Mouse (Mus musculus) liver, embryonic 14.5 days (tissue): Measurements from ENCODE around the gene Mrap.

Source experiments
- CTCF ChIP-seq: IDR thresholded peaks from 2 replicates; pipeline ENCODE4 v1.5.1; 2016; ENCODE audit warnings: antibody characterized with exemption, low read depth, control low read depth
- EP300 ChIP-seq: IDR thresholded peaks from 2 replicates; pipeline ENCODE4 v1.6.1; 2016; ENCODE audit warnings: antibody characterized with exemption, low read depth

DNA sequence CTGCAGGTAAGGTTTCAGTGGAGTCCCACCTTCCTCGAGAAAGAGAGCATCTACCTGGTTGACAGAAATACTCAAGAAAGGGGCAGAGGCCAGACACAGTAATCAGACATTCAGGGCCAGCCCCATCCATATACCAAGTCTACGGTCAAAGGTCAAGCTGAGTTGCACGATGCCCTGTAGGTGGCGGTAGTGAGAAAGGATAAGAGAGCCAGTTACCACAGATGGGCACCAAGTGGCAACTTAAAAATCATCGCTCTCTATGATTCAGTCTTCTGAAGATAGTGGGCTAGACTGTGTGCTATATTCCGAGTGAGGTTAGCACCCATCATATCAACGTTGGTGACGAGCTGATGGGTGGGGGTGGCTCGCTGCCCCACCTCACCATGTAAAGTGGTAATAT is 43.3 kb upstream of the Mrap start:
- peak; percentile 88 for TF ChIP-seq CTCF
- TF ChIP-seq EP300 = no peak
